Mouse (Mus musculus) urinary bladder, postnatal 10 days (tissue): Measurements from ENCODE around the gene Afdn.
"Not testable (repeated sequence)": the region's sequence is repeated elsewhere in the genome, so short reads cannot be mapped to it uniquely, and the experiment has no call there.

Experiments
- DNase-seq: peaks from one replicate; pipeline ENCODE4 v3.0.0; 2022; ENCODE audit warnings: low spot score

Afdn gene

DNA sequence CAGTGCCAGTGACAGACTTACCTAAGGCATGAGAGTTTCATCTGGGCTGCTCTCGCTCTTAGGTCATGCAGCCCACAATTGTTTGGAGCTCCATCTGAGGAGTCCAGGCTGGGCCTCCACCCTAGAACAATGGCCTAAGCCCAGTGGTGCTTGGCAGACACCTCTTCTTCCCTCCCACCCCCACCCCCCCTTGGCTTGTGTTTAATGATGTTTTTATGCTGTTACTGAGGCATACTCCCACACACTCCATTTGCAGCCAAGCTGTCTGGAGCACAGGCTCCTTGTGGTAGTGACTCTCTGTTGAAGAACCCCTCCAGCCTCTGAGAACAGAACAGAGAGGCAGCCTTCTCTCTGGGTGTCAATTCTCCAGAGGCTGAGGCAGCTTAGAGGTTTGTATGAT, 113.9 kb downstream of the Afdn start:
- DNase-seq, result no peak

DNA sequence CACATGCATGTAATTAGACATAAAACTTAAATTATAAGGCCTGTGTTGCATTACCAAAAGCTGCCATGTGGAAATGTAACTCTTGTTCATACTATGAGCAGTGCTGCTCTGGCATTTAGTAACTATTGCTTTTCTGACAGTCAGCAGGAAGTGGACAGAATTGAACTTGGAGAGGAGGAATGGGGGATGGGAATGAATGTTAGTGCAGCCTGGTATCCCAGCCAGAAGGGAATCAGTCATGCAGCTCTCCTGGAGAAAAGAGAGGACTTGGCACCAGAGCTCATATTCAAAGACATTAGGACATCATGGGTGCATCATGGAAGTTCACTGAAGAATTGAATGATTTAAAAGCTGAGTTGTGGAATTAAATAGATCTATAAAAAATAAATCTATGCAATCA, 117.1 kb downstream of the Afdn start:
- no peak for DNase-seq

DNA sequence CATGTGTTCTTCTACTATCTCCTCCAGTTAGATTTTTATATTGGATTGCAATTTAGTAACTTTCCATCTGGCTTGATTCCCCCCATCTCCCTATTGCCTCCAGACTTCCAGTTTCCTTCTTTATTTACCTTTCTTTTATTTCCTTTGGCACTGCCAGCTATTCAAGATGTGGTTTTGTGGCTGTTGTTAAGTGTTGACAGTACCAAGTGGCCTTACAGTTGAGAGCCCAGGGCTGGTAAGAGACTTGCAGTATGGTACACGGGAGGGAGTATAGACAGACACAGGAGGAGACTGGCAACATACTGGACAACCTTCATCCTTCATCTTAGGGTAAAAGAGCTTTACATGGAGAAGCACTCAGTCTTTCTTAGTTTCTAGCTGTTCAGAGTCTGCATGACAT, 119.4 kb downstream of the Afdn start:
- DNase-seq, result no peak

DNA sequence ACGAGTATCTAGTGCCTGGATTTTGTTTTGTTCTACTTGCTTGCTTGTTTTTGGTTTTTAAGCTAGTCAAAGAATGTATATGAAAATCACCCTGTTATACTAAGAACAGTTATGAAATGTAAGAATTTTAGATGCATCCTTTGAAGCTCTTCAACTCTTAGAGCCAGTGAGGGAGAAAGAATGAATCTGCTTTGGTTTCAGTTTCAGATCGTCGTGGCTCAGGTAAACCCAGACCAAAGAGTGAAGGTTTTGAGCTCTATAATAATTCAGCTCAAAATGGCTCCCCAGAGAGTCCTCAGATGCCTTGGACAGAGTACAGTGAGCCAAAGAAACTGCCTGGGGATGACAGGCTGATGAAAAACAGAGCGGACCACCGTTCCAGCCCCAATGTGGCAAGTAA, 123.2 kb downstream of the Afdn start:
- DNase-seq, result no peak

DNA sequence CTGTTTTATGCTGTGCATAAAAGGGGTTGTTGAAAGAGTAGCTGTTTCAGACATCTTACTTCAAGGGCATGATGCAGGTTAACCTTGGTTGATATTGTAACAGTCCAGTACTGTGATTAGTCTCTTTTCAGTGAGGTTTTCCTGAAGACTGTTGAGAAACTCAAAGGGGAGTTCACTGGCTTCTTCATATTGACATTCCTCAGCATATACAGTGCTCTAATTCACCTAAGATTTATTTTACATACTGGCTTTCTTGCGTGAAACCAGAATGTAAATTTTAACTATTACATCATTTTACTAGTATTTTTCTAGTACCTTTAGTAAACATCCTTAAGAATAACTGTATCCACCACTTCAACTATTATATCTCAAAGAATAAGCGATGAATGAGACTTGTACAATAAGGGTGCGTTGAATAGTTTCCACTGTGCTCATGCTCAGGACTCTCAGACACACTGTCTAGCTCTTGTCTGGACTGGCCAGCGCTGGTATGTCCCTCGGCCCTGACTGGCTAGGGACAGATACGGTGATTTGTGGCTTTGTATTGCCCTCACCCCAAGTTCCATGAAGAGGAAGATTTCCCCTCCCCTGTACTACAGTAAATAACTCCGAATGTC, 129.6 kb downstream of the Afdn start:
- no peak for DNase-seq

DNA sequence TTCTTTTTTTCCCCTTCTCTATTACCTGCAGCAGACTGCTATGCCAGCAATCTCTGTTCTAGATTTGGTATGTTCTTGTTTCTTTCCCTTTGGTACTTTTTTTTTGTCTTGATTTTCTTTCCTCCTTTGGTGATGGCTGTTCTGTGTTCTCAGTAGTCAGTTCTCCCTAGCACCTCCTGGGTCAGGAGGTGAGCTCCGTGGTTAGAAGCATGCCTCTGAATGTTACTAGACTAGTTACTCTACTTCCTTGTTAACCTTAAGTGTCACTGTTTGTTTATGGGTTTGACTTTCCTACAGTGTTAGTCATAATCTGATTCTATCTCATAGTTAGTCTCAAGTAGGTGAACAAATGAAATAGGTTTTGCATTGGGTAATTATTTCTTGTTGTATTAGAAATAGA, 130.6 kb downstream of the Afdn start:
- no peak for DNase-seq

DNA sequence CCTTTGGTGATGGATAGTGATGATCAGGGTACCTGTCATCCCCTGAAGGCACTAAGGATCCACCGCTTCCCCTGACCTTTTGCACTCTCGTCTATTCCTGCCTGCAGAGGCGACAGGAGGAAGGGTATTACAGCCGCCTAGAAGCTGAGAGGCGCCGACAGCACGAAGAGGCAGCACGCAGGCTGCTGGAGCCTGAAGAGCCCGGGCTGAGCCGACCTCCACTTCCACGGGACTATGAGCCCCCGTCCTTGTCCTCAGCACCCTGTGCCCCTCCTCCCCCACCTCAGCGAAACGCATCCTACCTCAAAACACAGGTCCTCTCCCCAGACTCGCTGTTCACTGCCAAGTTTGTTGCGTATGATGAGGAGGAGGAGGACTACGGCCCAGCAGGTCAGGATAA, 138.5 kb downstream of the Afdn start:
- DNase-seq, result no peak

DNA sequence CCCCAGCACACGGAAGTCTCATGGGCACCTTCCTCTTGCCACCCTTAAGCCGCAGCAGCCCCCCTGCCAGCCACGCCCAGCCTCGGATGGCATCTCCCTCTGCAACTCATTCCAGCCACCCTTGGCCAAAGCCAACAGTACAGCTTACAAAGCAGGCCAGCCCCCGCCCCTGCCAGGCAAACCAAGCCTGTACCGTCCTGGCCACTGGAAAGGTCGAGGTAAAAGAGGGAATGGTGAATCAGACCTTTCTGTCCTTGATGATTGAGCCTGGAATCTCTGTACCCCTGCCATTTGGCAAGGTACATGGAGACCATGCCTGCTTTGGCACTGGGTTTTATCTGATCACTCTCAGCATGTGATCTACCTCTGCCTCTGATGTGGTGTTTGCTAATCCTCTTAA, 138.9 kb downstream of the Afdn start:
- DNase-seq, result no peak

DNA sequence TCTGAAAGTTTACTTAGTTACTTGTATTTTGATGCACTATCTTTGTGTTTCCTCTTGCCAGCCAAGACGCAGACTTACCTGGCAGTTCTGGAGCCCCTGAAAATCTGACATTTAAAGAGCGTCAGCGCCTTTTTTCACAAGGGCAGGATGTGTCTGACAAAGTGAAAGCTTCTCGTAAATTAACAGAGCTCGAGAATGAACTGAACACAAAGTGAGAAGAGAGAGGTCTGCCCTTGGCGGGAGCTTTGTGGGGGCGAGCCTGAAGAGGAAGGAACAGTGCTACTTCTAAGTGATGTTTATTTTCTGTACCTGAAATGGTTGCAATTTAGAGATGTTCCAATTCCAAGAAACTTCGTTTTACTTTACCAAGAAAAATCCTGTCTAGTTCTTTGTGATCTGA, 143.5 kb downstream of the Afdn start:
- DNase-seq, result no peak

DNA sequence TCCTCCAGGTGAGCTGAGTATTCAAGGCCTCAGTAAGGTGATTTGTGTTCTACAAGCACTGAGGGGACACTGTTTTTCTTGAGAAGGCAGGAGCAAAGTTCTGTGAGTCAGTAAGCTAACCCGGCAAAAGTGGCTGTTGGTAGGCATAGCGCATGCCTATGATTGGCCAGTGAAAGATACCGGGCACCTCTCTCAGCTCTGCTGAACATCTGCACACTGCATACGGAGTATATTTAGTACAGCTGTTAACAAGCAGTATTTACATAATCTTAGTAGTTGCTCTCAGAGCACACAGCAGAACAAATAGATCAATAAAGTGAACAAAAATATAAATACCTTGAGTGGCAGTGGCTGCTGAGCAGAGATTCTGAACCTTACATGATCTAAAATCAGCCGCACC, 146.7 kb downstream of the Afdn start:
- no peak for DNase-seq

DNA sequence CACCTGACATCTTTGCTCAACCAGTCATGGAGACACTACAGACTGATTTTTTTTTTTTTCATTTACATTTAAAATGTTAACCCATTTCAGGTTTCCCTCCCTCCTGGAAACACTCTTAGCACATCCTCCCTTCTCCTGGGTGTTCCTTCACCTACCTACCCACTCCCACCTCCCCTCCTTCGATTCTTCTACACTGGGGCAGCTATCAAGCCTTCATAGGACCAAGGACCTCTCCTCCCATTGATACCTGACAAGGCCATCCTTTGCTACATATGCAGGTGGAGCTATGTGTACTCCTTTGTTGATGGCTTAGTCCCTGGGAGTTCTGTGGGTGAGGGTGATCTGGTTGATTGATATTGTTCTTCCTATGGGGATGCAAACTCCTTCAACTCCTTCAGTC, 147.3 kb downstream of the Afdn start:
- no peak for DNase-seq

DNA sequence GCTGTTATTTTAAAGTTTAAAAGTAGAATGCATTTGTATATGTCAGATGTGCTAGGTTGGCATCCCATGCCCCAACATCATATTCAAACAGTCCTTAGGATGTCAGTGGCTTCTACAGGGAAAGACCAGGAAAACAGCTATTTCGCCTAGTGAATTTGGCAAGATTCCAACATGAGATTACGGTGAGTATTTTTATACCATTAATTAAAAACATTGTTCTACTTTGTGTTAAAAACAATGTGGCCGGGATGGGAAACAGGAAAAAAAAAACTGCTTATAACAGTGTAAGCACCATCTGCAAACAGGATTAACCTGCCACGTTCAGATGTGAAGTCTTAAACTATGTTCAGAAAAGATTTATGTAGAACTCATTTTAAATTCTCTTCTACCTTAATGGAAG, 153.6 kb downstream of the Afdn start:
- DNase-seq, result no peak

DNA sequence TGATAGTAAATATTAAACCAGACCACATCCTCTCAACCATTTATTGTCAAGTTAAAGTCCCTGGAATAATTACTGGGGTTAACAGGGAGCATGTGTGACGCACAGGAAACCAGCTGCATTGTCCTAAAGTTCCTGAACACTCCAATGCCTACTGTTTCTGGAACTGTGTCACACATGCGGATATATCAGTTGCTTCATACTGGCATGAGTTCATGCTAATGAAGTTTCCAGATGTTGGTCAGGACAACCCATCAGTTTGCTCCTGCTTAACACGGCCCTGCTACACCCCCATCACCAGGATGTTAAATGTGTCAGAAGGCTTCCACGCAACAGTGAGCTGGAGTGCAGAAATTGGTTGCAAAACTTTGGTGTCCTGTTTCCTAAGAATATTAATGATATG, 154.2 kb downstream of the Afdn start:
- no peak for DNase-seq

DNA sequence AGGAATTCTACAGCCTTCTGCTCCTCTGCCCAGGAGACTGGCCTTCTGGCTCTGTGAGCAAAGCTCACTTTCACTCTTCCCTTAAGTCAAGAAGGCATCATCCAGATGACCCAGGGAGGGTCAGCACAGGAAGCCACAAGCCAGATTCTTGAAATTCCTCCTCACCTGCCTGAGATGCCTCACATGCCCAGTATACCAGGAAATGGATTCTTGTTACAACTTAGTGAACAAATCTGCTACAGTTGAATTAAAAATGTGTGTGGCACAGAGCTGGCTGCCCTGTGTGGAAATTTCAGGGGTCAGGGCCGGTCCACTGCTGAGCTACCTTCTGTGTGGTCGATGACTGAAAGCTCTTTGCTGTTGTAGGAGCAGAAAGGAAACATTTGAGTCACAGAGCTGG, 160.4 kb downstream of the Afdn start:
- DNase-seq, result no peak

DNA sequence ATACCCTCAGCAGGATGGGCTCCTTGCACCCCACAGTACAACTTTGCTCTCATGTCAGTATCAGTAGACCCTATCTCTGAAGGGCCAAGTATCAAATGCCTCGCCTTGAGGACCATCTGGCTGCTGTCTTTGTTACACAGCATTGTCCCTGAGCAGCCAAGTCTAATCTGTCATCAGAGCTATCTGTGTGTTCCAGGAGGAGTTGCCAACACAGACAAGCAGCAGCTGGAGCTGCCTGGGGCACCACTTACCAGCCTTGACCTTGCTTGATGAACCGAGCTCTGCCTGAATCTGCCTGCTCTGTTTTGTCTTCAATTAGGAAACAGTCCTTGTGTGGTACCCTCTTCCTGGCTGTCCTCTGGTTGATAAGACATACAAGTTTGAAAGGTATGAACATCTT, 163.1 kb downstream of the Afdn start:
- no peak for DNase-seq

DNA sequence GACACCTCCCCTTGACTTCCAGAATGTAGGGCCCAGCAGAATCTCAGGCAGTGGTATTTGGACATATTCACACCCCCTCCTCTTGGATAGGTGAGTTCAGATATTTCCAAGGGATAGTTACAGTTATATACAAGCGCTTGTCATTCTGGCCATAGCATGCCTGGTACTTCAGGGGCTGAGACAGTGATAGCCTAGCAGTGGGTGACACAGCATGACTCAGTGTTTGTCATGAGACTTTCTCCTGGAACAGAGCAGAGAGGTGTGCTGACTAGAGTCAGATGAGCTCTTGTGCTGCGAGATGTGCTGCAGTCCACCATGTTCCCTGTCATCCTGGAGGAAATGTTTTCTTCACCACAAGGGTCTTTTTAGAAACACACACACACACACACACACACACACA, 164.2 kb downstream of the Afdn start:
- no peak for DNase-seq

DNA sequence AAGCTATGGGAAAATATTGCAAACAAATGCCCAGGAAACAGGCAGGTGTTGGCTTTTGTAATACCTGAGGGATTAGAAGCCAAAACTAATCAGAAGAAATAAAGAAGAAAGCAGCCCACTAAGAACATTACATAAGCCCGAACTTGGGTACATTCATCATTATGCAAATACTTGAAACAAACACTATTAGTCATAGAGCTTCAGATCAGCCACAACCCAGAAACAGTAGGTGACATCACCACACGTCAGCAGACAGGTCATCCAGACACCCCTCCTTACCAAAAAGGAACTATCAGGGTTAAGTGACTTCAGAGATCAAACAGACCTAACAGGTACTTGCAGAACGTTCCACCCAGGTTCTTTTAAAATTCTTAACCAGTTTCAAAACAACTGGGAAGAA, 165.6 kb downstream of the Afdn start:
- no peak for DNase-seq

DNA sequence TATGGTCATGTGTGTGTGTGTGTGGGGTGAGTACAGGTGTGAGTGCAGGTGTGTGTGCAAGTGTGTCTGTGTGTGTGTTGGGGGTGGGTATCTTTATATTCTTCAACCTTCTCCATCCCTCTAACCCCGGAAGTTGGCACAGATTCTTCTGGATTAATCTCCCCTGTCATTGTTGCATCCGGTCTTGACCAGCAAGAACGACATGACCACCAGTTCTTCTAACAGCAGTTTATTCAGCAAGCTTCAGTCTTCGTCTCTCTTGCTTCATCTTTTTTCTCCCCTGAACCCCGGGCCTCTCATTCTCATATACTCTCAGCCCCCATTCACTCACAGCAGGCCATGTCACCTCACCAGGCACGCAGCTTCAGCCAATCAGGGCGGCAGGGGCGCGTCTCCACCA, 170.1 kb downstream of the Afdn start:
- DNase-seq, result no peak

DNA sequence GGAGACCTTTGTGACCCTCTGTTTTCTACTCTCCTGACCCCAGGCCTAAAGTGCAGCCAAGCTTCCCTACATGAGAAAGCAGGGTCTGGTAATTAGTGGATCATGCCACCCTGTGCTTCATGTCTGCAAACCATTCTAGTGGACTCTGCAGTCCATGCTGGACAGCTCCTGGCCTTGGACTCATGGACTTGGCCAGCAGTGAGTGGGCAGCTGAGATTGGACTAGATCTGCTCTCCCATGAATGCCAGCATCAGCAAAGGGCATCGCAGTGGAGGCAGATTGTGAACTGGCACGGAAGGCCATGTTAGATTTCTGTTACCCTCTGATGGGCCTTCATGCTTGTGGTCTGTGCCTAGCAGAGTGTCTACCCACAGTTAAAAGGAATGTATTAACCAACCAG, 175.0 kb downstream of the Afdn start:
- DNase-seq, result not testable (repeated sequence)

DNA sequence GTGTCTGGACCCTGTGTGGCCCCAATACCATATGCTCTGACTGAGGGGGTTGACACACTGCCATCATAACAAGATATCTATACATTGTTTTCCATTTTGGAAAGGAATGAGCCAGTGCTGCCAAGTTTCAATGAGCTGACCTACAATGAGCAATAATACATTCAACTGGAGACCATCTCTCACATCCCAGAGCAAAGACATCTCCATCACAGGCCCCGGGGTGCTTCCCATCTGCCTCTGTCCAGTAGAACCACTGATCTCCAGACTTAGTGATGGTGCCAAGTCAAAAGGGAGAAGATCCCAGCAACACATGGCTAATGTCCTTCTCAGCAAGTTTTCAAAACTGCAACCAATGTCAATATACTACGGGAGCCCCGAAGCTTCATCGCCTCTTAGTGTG, 177.4 kb downstream of the Afdn start:
- no peak for DNase-seq

DNA sequence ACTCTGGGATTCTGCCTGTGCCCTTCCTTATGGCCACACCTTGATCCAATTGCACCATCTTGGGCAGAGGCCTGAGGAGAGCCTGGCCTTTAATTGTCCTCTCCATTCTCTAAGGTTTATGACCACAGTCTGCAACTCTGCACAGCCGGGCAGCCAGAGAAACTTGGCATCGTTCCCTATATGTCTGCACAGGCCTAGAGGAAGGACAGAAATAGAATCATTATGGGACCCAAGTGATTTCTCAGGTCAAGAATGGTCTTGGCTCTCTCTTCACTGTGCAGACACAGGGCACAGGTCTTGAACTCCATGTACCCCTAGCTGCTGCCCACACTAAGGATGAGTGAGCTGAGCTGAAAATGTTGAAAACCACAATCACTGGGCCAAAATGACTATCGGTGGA, 178.3 kb downstream of the Afdn start:
- no peak for DNase-seq

DNA sequence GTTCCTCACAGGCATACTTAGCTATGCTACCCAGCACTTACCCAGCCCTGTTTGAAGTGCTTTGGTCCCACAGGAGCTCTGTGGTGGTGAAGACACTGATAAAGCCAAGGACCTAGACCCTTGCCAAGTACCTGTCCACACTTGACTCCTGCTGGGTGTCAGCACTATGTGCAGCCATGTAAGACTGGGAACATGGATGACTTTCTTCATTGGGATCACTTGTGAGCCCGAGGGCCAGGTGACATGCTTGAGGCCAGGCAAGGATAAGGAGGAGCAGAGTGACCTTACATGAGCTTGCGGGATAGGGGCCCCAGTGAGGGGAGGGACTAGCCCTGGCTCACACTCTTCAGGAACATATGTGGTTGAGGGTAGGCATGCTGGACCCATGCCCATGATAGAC, 178.9 kb downstream of the Afdn start:
- DNase-seq, result not testable (repeated sequence)

DNA sequence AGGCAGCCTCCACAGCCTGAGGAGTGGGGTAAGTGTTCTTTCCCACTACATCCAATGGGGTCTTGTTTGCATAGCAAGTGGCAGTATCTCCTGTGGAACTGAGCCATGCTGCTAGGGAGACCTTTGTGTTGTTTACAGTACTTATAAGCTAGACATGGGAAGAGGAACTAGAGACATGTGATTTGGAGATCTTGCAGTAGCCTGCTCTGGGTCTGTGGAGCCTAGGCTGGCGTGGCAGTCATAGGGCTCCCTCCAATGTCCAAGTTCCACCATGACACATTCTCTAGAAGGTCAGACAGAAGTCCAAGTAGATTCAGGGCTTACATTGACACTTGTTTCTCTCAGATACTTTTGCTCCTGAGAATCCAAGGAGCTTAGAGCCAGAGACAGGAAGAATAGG, 180.1 kb downstream of the Afdn start:
- DNase-seq, result no peak

DNA sequence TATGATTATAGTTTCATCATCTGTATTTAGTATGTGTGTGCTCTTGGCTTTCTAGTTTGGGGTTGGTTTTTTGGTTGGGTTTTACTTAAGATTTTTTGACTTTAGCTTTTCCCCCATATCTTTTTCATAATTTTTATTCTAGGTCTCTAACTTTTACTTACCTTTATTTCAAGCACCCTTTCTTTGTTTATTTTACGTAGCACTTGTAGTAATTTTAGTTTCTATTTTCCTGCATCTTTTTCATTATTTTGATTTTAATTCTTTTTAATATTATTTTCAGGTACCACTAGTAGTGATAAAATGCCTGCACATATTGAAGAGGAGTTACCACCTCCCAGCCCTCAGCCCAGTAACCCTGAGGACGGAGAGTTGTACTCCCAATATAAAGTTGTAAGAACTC, 187.7 kb downstream of the Afdn start, which contains the start of gene Gm7168:
Gm7168 (plus strand) TSS at position 301 of the 400 bp plus-strand sequence.
- not testable (repeated sequence) for DNase-seq

DNA sequence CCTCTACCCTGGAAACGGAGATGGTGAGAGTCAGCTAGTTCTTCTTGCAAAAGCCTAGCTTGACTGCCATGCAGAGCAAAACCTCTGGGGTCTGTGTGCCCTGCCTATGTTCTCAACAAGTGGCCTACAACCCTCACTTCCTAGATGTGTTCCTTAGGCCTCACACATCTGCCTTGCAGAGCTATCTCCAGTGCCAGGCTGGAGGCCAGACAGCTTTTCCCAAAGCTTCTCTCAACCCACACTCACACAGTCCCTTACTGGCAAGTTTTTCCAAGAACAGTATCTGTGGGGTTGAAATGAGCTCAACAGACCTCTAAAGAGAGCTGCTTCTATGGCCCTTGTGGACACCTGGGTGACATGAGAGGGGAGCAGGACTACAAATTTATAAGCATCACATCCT, 191.2 kb downstream of the Afdn start:
- not testable (repeated sequence) for DNase-seq
